Mouse (Mus musculus): ENCODE data around the gene Stambpl1.

Stambpl1 gene

GRCm38 (mm10) chr19:34287656-34288415 lies 95.8 kb downstream of the Stambpl1 start:
- DNase-seq = no peak

- DNase-seq = no peak
Measured at GRCm38 (mm10) chr19:34288696-34289095, 96.7 kb downstream of the Stambpl1 start.

Measured in right cerebral cortex, postnatal 4 days (tissue).